Mouse (Mus musculus): ENCODE measurements around the gene Gm49630.
"Not testable (repeated sequence)": the region's sequence is repeated elsewhere in the genome, so short reads cannot be mapped to it uniquely, and the experiment has no call there.

GRCm38 (mm10) chr17:7359806-7360205 lies 12.0 kb downstream of the Gm49630 start:
- TF ChIP-seq CTCF (conservative IDR thresholded peaks at IDR 0.05; ENCODE audit: insufficient read depth, insufficient read length, low read depth, low read length); POLR2A (IDR thresholded peaks at IDR 0.05; ENCODE audit: low read depth, low read length): not testable (repeated sequence)
